Comparison of ENCODE assay signal across 15 mouse cellular contexts in the genomic region with DNA sequence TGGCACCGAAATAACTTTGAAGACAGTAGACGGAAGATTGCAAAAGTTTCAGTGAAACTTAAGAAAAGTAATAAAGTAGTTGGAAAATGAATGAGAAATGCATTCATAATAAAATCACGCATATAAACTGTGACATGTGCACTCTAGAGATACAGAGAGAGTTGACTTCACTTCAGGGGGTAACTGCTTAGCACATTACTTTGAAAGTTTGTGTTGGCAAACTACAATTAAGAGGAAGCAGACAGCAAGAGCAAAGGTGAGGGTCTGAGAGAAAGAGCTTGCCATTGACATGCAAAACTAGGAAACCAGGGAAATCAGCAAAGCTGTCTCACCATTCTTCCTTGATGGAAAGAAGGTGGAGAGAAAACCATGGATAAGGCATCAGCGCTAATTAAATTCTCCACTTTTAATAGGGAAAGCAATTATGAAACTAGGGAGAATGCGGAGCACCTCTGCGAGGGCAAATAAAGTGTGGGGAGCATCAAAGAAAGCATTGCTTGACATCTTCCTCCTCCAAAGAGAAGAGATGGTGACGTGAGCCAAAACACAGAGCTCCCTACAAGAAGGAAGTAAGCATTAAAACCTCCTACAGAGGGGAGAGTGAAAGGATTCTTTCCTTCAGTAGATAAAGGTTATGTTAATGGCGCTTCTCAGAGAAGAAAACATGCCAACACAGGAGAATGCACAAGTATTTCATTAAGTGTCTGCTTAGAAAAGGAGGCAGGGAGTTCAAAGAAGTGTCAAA.
"Had no signal": no experiment of that assay in that cellular context is flagged by ENCODE, and none has a peak within 500 bp of the region (broad histone marks: within the 10 kb centered on the region; RNA-seq: fewer than 3 reads in every experiment).

No protein-coding gene starts in this region.

- H3K9ac ChIP-seq: limb, embryonic 13.5 days; liver, embryonic 14.5 days; midbrain, embryonic 15.5 days; neural tube, embryonic 13.5 days had no signal

- H3K4me3 ChIP-seq: layer of hippocampus, adult 2 months; limb, embryonic 13.5 days; megakaryocyte, embryonic 14.5 days; midbrain, embryonic 15.5 days; neural tube, embryonic 13.5 days had no signal

- H3K9me3 ChIP-seq: limb, embryonic 13.5 days; midbrain, embryonic 15.5 days; neural tube, embryonic 13.5 days had no signal

- H3K27ac ChIP-seq: layer of hippocampus, adult 2 months; limb, embryonic 13.5 days; liver, embryonic 14.5 days; macrophage; midbrain, embryonic 15.5 days; neural tube, embryonic 13.5 days had no signal

- H3K4me2 ChIP-seq: limb, embryonic 13.5 days; midbrain, embryonic 11.5 days; midbrain, embryonic 15.5 days; neural tube, embryonic 13.5 days had no signal

- H3K27me3 ChIP-seq: limb, embryonic 13.5 days; megakaryocyte, embryonic 14.5 days; midbrain, embryonic 15.5 days; neural tube, embryonic 13.5 days had no signal

- H3K4me1 ChIP-seq: limb, embryonic 13.5 days; megakaryocyte, embryonic 14.5 days; midbrain, embryonic 15.5 days; neural tube, embryonic 13.5 days had no signal

- DNase-seq: kidney, postnatal 10 days; kidney, postnatal 4 days; left cerebral cortex, postnatal 4 days; lung, adult 18-20 months; retina, postnatal 1 day; right cerebral cortex, postnatal 14 days; thymus, postnatal 4 days had no signal

- ATAC-seq: midbrain, embryonic 15.5 days had no signal

- H3K36me3 ChIP-seq: limb, embryonic 13.5 days; midbrain, embryonic 15.5 days; neural tube, embryonic 13.5 days had no signal
